Mouse (Mus musculus) kidney, postnatal 25 days (tissue): ENCODE data around the gene 2410015M20Rik.
A peak's percentile ranks its signal among the peaks of the same experiment; 100 is the strongest.
"Not testable (repeated sequence)": the region's sequence is repeated elsewhere in the genome, so short reads cannot be mapped to it uniquely, and the experiment has no call there.

Experiments
- DNase-seq, 2 experiments: peaks; one replicate each; pipeline ENCODE4 v3.0.0; 2021; ENCODE audit warnings: mixed read lengths in 2 of 2

Gene 2410015M20Rik

DNA sequence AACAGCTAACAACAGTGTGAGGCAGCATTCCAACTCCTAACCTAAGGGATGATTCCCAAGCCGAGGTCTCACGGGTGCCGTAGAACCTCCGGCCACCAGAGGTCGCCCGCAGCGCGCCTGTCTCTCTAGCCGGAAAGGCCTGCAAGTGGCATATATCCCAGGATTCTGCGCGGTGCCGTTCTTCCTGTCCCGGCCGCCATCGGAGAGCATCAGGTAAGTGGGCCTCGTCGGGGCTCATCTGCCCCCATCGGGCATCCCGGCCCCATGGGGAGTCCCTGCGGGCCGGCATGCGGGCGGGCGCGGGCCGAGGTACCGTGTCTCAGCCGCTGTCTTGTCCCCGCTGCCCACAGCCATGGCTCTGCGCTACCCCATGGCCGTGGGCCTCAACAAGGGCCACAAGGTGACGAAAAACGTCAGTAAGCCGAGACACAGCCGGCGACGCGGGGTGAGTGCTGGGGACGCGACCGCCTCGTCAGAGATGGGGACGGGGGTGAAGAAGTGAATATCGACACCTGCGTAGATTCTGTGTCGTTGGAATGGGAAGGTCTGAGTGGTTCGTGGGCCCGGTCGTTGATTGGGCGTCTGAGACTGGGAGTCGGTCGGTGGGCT is 3.8 kb upstream of the 2410015M20Rik start, which contains the start of gene Rpl36:
TSS of gene Rpl36 (plus strand) at position 181 of the 609 bp plus-strand sequence.
- DNase-seq = peak; percentile 97

DNA sequence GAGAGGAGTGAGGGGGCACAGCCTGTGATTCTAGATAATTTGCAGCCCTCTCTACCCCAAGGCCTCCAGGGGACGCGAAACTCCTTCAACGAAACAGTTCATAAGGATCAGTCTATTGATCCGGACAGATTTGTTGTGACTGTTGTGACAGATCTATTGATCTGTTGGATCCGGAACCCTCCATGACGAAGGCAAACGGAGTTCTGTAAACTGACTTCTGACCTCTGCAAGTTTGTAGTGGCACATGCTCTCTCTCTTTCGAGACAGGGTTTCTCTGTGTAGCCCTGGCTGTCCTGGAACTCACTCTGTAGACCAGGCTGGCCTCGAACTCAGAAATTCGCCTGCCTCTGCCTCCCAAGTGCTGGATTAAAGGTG is 3.0 kb upstream of the 2410015M20Rik start:
- DNase-seq = not testable (repeated sequence)

GRCm38 (mm10) chr17:56611861-56612564 is 2.4 kb upstream of the 2410015M20Rik start:
- peak; percentile 56 to 71 for DNase-seq

- no peak for DNase-seq
Observed at GRCm38 (mm10) chr17:56611323-56611722, 1.8 kb upstream of the 2410015M20Rik start.

DNA sequence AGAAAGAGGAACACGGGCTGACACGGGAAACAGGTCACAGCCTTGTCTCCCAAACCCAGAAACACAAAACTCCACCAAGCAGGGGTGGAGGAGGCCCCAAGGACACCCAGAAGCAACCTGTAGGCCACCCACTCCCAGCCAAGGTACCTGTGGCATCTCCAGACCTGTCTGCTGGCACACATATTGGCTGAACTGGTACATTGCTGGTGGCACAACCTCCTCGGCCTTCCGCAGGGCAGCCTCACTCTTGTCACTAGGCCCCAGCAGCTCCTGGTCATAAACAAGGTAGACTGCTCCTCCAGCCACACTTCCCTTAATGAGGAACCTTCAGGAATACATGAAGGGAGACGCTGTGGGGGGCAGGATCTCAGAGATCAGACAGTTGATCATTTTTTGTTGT is 872 bp downstream of the 2410015M20Rik start:
- no peak for DNase-seq

- DNase-seq = no peak
Observed at GRCm38 (mm10) chr17:56607521-56608062, 2.0 kb downstream of the 2410015M20Rik start.

DNA sequence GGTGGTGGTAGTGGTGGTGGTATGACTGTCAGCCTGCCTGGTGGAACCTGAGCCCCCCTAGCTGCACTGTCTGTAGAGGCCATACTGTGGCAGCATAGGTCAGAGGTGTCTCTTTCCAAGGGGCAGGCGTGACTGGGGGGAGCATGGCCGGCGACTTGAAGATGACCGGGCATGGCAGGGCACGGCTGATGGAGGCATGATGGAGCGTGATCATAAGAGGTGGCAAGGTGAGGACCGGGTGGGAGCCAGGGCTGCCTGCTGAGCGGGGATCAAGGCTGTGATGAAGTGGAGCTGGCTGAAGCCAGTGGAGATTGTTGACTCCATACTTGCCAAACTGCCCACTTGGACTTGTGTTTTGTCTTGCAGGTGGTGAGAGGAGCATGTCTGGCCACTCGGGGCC is 4.1 kb downstream of the 2410015M20Rik start:
- DNase-seq = no peak

DNA sequence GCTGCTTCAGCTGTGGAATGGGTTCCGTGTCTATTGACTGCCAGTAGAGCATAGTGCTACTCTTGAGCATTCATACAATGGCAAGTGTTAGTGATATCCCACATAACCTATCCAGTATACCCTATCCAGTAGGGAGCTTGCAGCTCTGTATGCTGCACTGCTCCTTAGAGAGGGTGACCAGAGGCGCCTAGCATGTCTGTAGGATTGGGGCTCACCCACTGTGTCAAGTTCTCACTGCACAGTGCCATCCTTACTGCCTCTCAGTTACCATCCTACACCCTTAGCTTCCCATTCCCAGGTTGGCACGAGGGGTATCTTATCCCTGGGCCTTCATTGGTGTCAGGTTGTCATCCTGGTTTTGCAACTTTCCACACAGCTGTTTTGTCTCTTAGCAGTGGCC is 5.1 kb downstream of the 2410015M20Rik start:
- no peak for DNase-seq

DNA sequence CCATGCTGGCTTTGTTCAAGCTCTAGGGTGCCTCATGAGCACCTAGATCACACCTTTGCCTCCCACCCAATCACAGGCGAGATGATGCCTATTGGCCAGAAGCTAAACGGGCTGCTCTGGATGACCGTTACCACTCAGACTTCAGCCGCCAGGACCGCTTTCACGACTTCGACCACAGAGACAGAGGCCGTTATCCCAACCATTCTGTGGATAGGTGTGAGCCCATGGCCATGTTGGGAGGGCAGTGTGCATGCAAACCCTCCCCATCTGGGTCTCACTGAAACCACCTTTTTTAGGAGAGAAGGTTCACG is 5.5 kb downstream of the 2410015M20Rik start:
- DNase-seq = no peak

- no peak for DNase-seq
Observed at GRCm38 (mm10) chr17:56603186-56604069, 6.1 kb downstream of the 2410015M20Rik start.

- DNase-seq = no peak
Observed at GRCm38 (mm10) chr17:56593527-56594271, 15.9 kb downstream of the 2410015M20Rik start.

DNA sequence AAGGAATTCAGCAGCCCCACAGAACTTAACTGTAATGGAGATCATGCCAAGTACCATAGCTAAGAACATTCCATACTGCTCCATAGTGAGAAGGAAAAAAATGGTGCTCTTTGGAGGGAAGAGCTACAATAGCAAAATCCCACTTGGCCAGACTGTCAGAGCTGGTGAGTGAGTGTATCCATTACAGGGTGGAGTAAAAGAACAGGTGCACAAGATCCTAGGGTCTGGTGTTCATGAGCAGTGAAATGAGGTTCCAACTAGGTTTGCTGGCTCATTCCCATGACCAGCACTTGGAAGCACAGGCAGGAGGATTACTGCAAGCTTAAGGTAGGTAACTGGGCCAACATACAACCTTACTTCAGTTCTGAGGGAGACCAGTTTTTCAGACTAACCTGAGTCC is 17.0 kb downstream of the 2410015M20Rik start:
- no peak for DNase-seq

DNA sequence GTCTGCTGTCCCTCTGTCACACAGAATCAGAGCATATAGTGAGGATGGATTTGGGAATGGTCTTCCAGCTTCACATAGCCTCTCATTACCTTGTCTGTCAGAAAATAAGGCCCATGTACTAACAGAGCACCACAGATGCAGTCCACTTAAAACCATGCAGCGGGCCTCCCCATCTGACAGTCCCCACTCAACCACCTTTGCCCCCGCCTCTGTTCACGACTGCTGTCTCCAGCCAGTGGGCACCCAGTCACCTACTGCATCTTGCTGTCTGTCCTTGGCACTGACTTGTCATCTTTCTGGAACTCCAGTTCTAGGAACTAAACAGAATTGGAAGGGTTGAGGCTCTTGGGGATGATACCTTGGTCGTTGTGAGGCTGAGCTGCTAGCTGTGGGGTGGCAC is 20.6 kb downstream of the 2410015M20Rik start:
- DNase-seq = no peak

DNA sequence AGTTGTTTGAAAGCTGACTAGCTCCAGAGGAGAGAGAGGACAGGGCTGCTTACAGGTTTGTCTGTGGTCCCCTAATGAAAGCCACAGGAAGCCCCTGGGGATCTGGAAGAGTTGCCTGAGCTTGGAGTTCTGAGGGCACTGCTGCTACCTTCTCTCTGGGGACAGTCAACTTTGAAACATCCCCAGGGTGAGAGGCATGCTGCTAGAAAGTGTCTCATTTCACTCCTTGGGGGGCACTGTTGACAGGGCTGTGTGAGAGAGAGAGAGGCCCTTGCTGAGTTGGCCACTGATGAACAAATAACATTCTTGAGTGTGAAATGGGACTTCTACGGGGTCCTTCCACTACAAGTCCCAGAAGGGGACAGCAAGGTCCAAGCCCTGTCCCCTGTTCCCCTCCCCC is 21.8 kb downstream of the 2410015M20Rik start:
- DNase-seq = no peak

DNA sequence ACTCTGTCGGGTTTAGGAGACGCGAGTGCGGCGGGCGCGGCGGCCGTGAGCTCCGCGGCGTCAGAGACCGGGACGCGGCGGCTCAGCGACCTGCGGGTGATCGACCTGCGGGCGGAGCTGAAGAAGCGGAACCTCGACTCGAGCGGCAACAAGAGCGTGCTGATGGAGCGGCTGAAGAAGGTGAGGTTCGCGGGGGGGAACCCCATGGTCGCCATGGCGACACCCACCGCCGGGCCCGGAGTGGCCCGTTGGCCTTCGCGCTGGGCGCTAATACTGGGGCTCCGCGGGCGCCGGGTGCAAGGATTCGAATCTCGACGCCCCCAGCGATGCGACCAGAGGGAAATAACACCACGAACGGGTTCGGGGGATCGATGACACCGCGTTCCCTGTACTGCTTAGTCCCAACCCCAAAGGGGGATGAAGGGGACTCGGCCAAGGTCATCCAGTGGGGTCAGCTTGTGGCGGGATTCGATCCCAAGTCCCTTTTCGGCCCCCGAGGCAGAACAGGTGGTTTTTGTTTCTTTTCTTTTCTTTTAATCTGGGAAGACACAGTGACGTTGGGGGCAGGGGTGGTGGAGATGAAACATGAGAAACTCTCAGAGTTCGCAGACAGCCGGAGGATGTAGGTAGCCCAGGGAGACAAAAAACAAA is 24.3 kb downstream of the 2410015M20Rik start:
- peak; percentile 43 to 71 for DNase-seq

GRCm38 (mm10) chr17:56584257-56585130 is 25.1 kb downstream of the 2410015M20Rik start, which contains the start of the genes Safb2 and Safb:
Safb2 (minus strand) TSS chr17:56584585.
Safb (plus strand) TSS chr17:56584825.
- peak; percentile 97 to 99 for DNase-seq

GRCm38 (mm10) chr17:56583611-56584256 is 25.8 kb downstream of the 2410015M20Rik start:
- DNase-seq = no peak

DNA sequence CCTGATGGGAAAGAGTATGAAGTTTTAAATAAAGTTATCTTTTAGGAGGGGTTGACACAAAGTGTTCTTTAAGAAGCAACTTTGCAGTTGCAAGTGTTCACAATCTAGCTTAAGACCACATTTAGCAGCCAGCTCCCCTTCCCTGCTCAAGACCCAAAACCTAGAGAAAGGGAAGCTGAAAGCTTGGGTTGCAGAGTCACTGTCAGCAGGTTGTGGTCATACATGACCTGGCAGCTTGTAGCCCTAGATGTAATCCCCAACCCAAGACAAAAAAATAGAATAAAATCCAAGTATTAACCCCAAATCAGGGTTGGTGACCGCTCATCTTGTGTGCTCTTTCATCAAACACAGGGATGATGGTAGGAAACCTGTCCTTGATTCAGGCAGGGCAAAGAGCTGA is 26.5 kb downstream of the 2410015M20Rik start:
- DNase-seq = no peak

DNA sequence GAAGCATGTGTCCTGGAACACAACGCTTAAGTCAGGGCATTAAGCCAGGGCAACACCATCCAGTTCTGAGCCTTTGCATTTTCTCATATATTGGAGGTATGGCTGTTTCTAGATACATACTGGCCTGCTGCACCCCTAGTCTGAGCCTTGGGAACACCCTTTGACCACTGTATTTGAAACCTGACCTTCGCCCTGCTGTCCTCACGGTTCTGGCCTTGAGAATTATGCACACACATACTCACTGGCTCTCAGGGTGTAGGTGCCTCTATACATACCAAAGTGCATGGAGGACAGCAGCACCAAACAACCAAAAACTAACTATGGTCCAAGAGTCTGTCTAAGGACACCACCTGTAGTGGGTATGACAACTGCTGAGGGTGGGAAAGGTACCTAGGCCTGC is 36.6 kb downstream of the 2410015M20Rik start:
- no peak for DNase-seq

- peak; percentile 57 to 58 for DNase-seq
Observed at GRCm38 (mm10) chr17:56572154-56572553, 37.4 kb downstream of the 2410015M20Rik start.
